Mouse (Mus musculus): Measurements from ENCODE around the gene Ralgps1.

The Ralgps1 gene

GRCm38 (mm10) chr2:33279758-33280157, 91.5 kb downstream of the Ralgps1 start:
- no peak for DNase-seq (ENCODE audit: low spot score)

GRCm38 (mm10) chr2:33274719-33275490, 96.4 kb downstream of the Ralgps1 start:
- DNase-seq (ENCODE audit: low spot score), result no peak

GRCm38 (mm10) chr2:33272665-33273439, 98.4 kb downstream of the Ralgps1 start:
- DNase-seq (ENCODE audit: low spot score), result no peak

- DNase-seq (ENCODE audit: low spot score), result no peak
Measured at GRCm38 (mm10) chr2:33271511-33271910, 99.8 kb downstream of the Ralgps1 start.

GRCm38 (mm10) chr2:33270569-33270968, 100.7 kb downstream of the Ralgps1 start:
- DNase-seq (ENCODE audit: low spot score), result no peak

GRCm38 (mm10) chr2:33269132-33269493, 102.2 kb downstream of the Ralgps1 start:
- no peak for DNase-seq (ENCODE audit: low spot score)

- DNase-seq (ENCODE audit: low spot score), result no peak
Measured at GRCm38 (mm10) chr2:33268384-33269131, 102.7 kb downstream of the Ralgps1 start.

- DNase-seq (ENCODE audit: low spot score), result no peak
Measured at GRCm38 (mm10) chr2:33267075-33267474, 104.2 kb downstream of the Ralgps1 start.

- no peak for DNase-seq (ENCODE audit: low spot score)
Measured at GRCm38 (mm10) chr2:33265793-33266192, 105.5 kb downstream of the Ralgps1 start.

GRCm38 (mm10) chr2:33261475-33261874, 109.8 kb downstream of the Ralgps1 start:
- DNase-seq (ENCODE audit: low spot score), result no peak

- no peak for DNase-seq (ENCODE audit: low spot score)
Measured at GRCm38 (mm10) chr2:33260772-33261171, 110.5 kb downstream of the Ralgps1 start.

GRCm38 (mm10) chr2:33256769-33257537, 114.3 kb downstream of the Ralgps1 start:
- DNase-seq (ENCODE audit: low spot score), result no peak

- no peak for DNase-seq (ENCODE audit: low spot score)
Measured at GRCm38 (mm10) chr2:33254318-33254985, 116.8 kb downstream of the Ralgps1 start.

- DNase-seq (ENCODE audit: low spot score), result no peak
Measured at GRCm38 (mm10) chr2:33253572-33254190, 117.6 kb downstream of the Ralgps1 start.

- no peak for DNase-seq (ENCODE audit: low spot score)
Measured at GRCm38 (mm10) chr2:33252751-33253150, 118.5 kb downstream of the Ralgps1 start.

- no peak for DNase-seq (ENCODE audit: low spot score)
Measured at GRCm38 (mm10) chr2:33249922-33250633, 121.2 kb downstream of the Ralgps1 start.

GRCm38 (mm10) chr2:33248549-33248948, 122.7 kb downstream of the Ralgps1 start:
- no peak for DNase-seq (ENCODE audit: low spot score)

GRCm38 (mm10) chr2:33246841-33247240, 124.4 kb downstream of the Ralgps1 start:
- no peak for DNase-seq (ENCODE audit: low spot score)

GRCm38 (mm10) chr2:33245350-33245749, 125.9 kb downstream of the Ralgps1 start:
- no peak for DNase-seq (ENCODE audit: low spot score)

GRCm38 (mm10) chr2:33244880-33245279, 126.4 kb downstream of the Ralgps1 start:
- no peak for DNase-seq (ENCODE audit: low spot score)
